23 mouse cellular contexts compared by ENCODE assay signal in the genomic region with DNA sequence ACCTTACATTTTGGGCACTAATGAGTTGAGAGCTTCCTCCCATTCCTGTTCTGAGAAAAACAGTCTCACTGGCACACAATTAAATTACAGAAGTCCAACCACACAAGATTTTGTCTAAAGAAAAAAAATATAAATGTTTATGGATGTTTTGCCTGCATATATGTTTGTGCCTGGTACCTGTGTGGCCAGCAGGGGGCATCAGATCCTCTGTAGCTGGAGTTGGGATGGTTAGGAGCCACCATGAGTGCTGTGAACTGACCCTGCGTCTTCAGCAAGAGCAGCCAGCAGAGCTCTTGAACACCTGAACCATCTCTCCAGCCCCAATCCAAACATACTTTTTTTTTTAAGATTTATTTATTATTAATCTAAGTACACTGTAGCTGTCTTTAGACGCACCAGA. TPM values are rescaled to one million over a fixed set of nuclear protein-coding genes. Genes with fewer than 3 reads are reported as not detected.
DNase-seq lines count a peak whose midpoint lies in the region; ATAC-seq and TF ChIP-seq lines count a peak whose summit lies in the region.
"Had no signal": no experiment of that assay in that cellular context is flagged by ENCODE, and none has a peak within 500 bp of the region (broad histone marks: within the 10 kb centered on the region; RNA-seq: fewer than 3 reads in every experiment).

No protein-coding gene starts in this region.

- no peak for ATAC-seq in hindbrain, postnatal 0 days
- ATAC-seq in hindbrain, embryonic 14.5 days (ENCODE audit: low FRiP score) = no peak
- ATAC-seq in lung, embryonic 14.5 days (ENCODE audit: insufficient read depth) = no peak
- ATAC-seq: forebrain, embryonic 15.5 days had no signal

- H3K36me3 ChIP-seq in hindbrain, postnatal 0 days (ENCODE audit: insufficient read depth, low read length) = no peaks in the 10 kb centered on the region
- no peaks in the 10 kb centered on the region; the same call in 1 of the 2 replicates for H3K36me3 ChIP-seq in hindbrain, embryonic 14.5 days (replicated peaks; ENCODE audit: control insufficient read depth, insufficient read depth)
- H3K36me3 ChIP-seq in lung, embryonic 14.5 days (ENCODE audit: insufficient read depth) = no peaks in the 10 kb centered on the region
- no peaks in the 10 kb centered on the region for H3K36me3 ChIP-seq in ES-E14 (ENCODE audit: control insufficient read depth, insufficient read depth, low read length, poor library complexity, severe bottlenecking)
- no peaks in the 10 kb centered on the region for H3K36me3 ChIP-seq in small intestine, adult 2 months (ENCODE audit: control insufficient read depth, insufficient read depth, low read length)
- H3K36me3 ChIP-seq: forebrain, embryonic 15.5 days; liver, embryonic 13.5 days had no signal

- H3K9ac ChIP-seq in hindbrain, postnatal 0 days (replicated peaks; ENCODE audit: low read length) = no peak overlapping the region
- no peak overlapping the region for H3K9ac ChIP-seq in hindbrain, embryonic 14.5 days
- H3K9ac ChIP-seq in lung, embryonic 14.5 days = no peak overlapping the region
- no peak overlapping the region for H3K9ac ChIP-seq in ES-E14 (ENCODE audit: insufficient read depth, low read depth, low read length, poor library complexity, severe bottlenecking)
- H3K9ac ChIP-seq: forebrain, embryonic 15.5 days; hindbrain, embryonic 13.5 days; liver, embryonic 13.5 days; midbrain, embryonic 12.5 days had no signal

- no peak overlapping the region for H3K4me2 ChIP-seq in hindbrain, postnatal 0 days (ENCODE audit: low read depth, low read length)
- H3K4me2 ChIP-seq in hindbrain, embryonic 14.5 days (replicated peaks) = no peak overlapping the region
- no peak overlapping the region for H3K4me2 ChIP-seq in lung, embryonic 14.5 days
- H3K4me2 ChIP-seq: forebrain, embryonic 15.5 days; hindbrain, embryonic 13.5 days; liver, embryonic 13.5 days; midbrain, embryonic 12.5 days had no signal

- no peak for TF ChIP-seq POLR2A in small intestine, adult 2 months (IDR thresholded peaks at IDR 0.05; ENCODE audit: low read depth, low read length)

- peak; percentile 24; the same call in 1 of the 2 replicates for TF ChIP-seq CTCF in hindbrain, postnatal 0 days (IDR thresholded peaks at IDR 0.05; ENCODE audit: low read depth)
- TF ChIP-seq CTCF in lung, embryonic 14.5 days (IDR thresholded peaks at IDR 0.05; ENCODE audit: low read depth) = peak; percentile 39
- TF ChIP-seq CTCF in small intestine, adult 2 months (IDR thresholded peaks at IDR 0.05; ENCODE audit: extremely low read depth, insufficient read length, insufficient replicate concordance, low read depth, low read length) = peak; percentile 42; the same call in 1 of the 2 replicates

- DNase-seq in hindbrain, postnatal 0 days (ENCODE audit: low spot score) = no peak
- no peak for DNase-seq in hindbrain, embryonic 14.5 days (ENCODE audit: low spot score)
- DNase-seq in lung, embryonic 14.5 days = no peak
- no peak for DNase-seq in lung, postnatal 4 days
- no peak for DNase-seq in ES-E14 (ENCODE audit: low read depth, low spot score)
- no peak for DNase-seq in adrenal gland, postnatal 10 days
- no peak for DNase-seq in spleen, postnatal 14 days (ENCODE audit: low spot score in 2 of 2)
- DNase-seq: adrenal gland, adult 8-10 months; heart, adult 18-20 months; kidney, adult 8-10 months; liver, embryonic 13.5 days; lung, postnatal 36 days; spleen, adult 18-20 months; thymus, postnatal 25 days had no signal

- H3K27me3 ChIP-seq in hindbrain, postnatal 0 days (ENCODE audit: insufficient read depth, low read length) = no peaks in the 10 kb centered on the region
- H3K27me3 ChIP-seq in hindbrain, embryonic 14.5 days (ENCODE audit: control insufficient read depth, insufficient read depth, low read length) = no peaks in the 10 kb centered on the region
- H3K27me3 ChIP-seq in lung, embryonic 14.5 days (ENCODE audit: insufficient read depth, low read length) = no peaks in the 10 kb centered on the region
- no peaks in the 10 kb centered on the region for H3K27me3 ChIP-seq in small intestine, adult 2 months (ENCODE audit: control insufficient read depth, insufficient read depth, low read length)
- H3K27me3 ChIP-seq: forebrain, embryonic 15.5 days; hindbrain, embryonic 13.5 days; liver, embryonic 13.5 days; midbrain, embryonic 12.5 days had no signal

- no peak overlapping the region for H3K4me3 ChIP-seq in hindbrain, postnatal 0 days (ENCODE audit: low read length)
- H3K4me3 ChIP-seq in hindbrain, embryonic 14.5 days (replicated peaks; ENCODE audit: low read length) = no peak overlapping the region
- H3K4me3 ChIP-seq in lung, embryonic 14.5 days (ENCODE audit: low read depth, low read length) = no peak overlapping the region
- no peak overlapping the region for H3K4me3 ChIP-seq in ES-E14 (ENCODE audit: insufficient read depth in 1 of 2, low read depth in 1 of 2, low read length in 2 of 2, poor library complexity in 1 of 2, severe bottlenecking in 1 of 2)
- no peak overlapping the region for H3K4me3 ChIP-seq in small intestine, adult 2 months (ENCODE audit: low read depth, low read length)
- H3K4me3 ChIP-seq: embryonic facial prominence, embryonic 10.5 days; erythroblast, embryonic 14.5 days; forebrain, embryonic 15.5 days; hindbrain, embryonic 13.5 days; liver, embryonic 13.5 days; midbrain, embryonic 12.5 days had no signal

- no peaks in the 10 kb centered on the region for H3K4me1 ChIP-seq in hindbrain, postnatal 0 days (ENCODE audit: insufficient read depth, low read length)
- no peaks in the 10 kb centered on the region for H3K4me1 ChIP-seq in hindbrain, embryonic 14.5 days (replicated peaks; ENCODE audit: control insufficient read depth, insufficient read depth, low read length)
- H3K4me1 ChIP-seq in lung, embryonic 14.5 days (ENCODE audit: insufficient read depth) = 0 out of 2 replicates have a peak, but pooled peaks cover 1% of the 10 kb centered on the region
- H3K4me1 ChIP-seq in ES-E14 (ENCODE audit: control insufficient read depth in 2 of 2, insufficient read depth in 2 of 2, low read length in 2 of 2, poor library complexity in 1 of 2) = no peaks in the 10 kb centered on the region
- no peaks in the 10 kb centered on the region; the same call in 1 of the 2 replicates for H3K4me1 ChIP-seq in small intestine, adult 2 months (ENCODE audit: control insufficient read depth, insufficient read depth, insufficient read length, low read length)
- H3K4me1 ChIP-seq: forebrain, embryonic 15.5 days; hindbrain, embryonic 13.5 days; liver, embryonic 13.5 days; midbrain, embryonic 12.5 days had no signal

- 98% methylated on average over 2 of the region's 2 CpGs for WGBS in hindbrain, postnatal 0 days
- WGBS in hindbrain, embryonic 14.5 days = 96% methylated on average over 2 of the region's 2 CpGs
- WGBS in lung, embryonic 14.5 days = 85% methylated on average over 2 of the region's 2 CpGs
- WGBS in small intestine, adult 2 months = 95% methylated on average over 2 of the region's 2 CpGs

- H3K27ac ChIP-seq in hindbrain, postnatal 0 days = no peak overlapping the region
- no peak overlapping the region for H3K27ac ChIP-seq in hindbrain, embryonic 14.5 days
- H3K27ac ChIP-seq in lung, embryonic 14.5 days (ENCODE audit: low read depth) = no peak overlapping the region
- no peak overlapping the region for H3K27ac ChIP-seq in ES-E14 (ENCODE audit: insufficient read depth, low read depth, low read length, poor library complexity, severe bottlenecking)
- no peak overlapping the region for H3K27ac ChIP-seq in small intestine, adult 2 months (ENCODE audit: insufficient read depth, low read depth, low read length)
- H3K27ac ChIP-seq: embryonic facial prominence, embryonic 10.5 days; forebrain, embryonic 15.5 days; hindbrain, embryonic 13.5 days; liver, embryonic 13.5 days; midbrain, embryonic 12.5 days had no signal

- no peaks in the 10 kb centered on the region for H3K9me3 ChIP-seq in hindbrain, postnatal 0 days (ENCODE audit: low read length)
- no peaks in the 10 kb centered on the region for H3K9me3 ChIP-seq in hindbrain, embryonic 14.5 days (ENCODE audit: control insufficient read depth, low read length)
- no peaks in the 10 kb centered on the region for H3K9me3 ChIP-seq in lung, embryonic 14.5 days (ENCODE audit: low read depth, low read length)
- H3K9me3 ChIP-seq in ES-E14 (ENCODE audit: control insufficient read depth, insufficient read depth, low read depth, low read length) = no peaks in the 10 kb centered on the region
- H3K9me3 ChIP-seq: forebrain, embryonic 15.5 days; liver, embryonic 13.5 days; midbrain, embryonic 12.5 days had no signal

- in situ Hi-C loops in ES-E14 (cut with MboI; ENCODE audit: low sequenced_read_pairs in 2 of 2, unreplicated experiment in 2 of 2) = loop anchor here in 1 of 2 experiments (25.0 kb wide), 1 partner anchor 434 kb away; no protein-coding TSS in a partner anchor

TF ChIP-seq in ES-E14, 5 proteins besides CTCF, POLR2A, EP300 and RAD21:
- TF ChIP-seq HCFC1 (IDR thresholded peaks at IDR 0.05; ENCODE audit: borderline replicate concordance, insufficient read depth, low read length) = no peak
- 0 out of 2 replicates have a peak, but pooled peaks have one; percentile 26 for TF ChIP-seq ZC3H11A (IDR thresholded peaks at IDR 0.05; ENCODE audit: borderline replicate concordance, low read depth, low read length)

RNA-seq across cellular contexts. Expression of a gene that starts 52.0 kb away (rescaled TPM):
- total RNA-seq in hindbrain, postnatal 0 days (2014; rRNA removed) = not detected in 2 replicates
- not detected in 2 replicates for polyA plus RNA-seq in hindbrain, postnatal 0 days (2015; fragmentation: Nextera tagmentation; extraction: Ambion mirVana)
- not detected in 2 replicates for polyA plus RNA-seq in hindbrain, embryonic 14.5 days (2014; fragmentation: Nextera tagmentation; extraction: Ambion mirVana)
- polyA plus RNA-seq in lung, embryonic 14.5 days (2014; fragmentation: Nextera tagmentation; extraction: Ambion mirVana) = not detected in 2 replicates
- total RNA-seq in ES-E14 (2012; rRNA removed) = not detected in 2 replicates
- not detected in 2 replicates for polyA plus RNA-seq in small intestine, adult 2 months (2012; rRNA removed)
- not detected for total RNA-seq in adrenal gland, postnatal 10 days (2021)
- total RNA-seq: adrenal gland, adult 8-10 months; heart, adult 18-20 months; layer of hippocampus, adult 8-10 months; left cerebral cortex, postnatal 10 days had no signal
- polyA plus RNA-seq: erythroblast, embryonic 14.5 days; forebrain, embryonic 15.5 days; heart, postnatal 0 days; hindbrain, embryonic 13.5 days; liver, embryonic 13.5 days; midbrain, embryonic 12.5 days had no signal
